Mouse (Mus musculus): Measurements from ENCODE around the gene Txndc5. TPM values are rescaled to one million over a fixed set of nuclear protein-coding genes. Genes with fewer than 3 reads are reported as not detected.

Gene Txndc5
- polyA plus RNA-seq, 1 experiment from 2014 or later, result 52.4 TPM

DNA sequence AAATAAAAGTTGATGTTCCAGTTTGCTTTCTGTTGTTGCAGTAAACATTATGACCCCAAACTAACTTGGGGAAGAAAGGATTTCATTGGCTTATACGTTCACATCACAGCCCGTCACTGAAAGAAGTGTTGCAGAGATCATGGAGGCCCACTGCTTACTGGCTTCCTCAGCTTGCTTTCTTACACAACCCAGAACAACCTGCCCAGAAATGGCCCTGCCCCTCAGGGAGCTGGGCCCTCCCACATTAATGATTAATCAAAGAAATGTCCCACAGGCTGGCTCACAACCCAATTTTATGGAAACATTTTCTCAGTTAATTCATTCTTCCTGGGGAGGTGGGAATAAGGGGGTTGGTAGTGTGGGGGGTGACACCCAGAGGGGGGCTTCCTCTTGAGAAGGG is 13.2 kb downstream of the Txndc5 start:
- 97% methylated on average over 2 of the region's 2 CpGs for WGBS (ENCODE audit: missing documents)
- Histone ChIP-seq H3K79me2 (ENCODE audit: inconsistent target) (peaks cover 13% of the 10 kb centered on the region; the same call in 1 of the 2 replicates), H3K36me3 (ENCODE audit: inconsistent target) (peaks cover 52% of the 10 kb centered on the region), H3K4me3 (ENCODE audit: inconsistent target) (no peak overlapping the region), H3K27ac (no peak overlapping the region)

DNA sequence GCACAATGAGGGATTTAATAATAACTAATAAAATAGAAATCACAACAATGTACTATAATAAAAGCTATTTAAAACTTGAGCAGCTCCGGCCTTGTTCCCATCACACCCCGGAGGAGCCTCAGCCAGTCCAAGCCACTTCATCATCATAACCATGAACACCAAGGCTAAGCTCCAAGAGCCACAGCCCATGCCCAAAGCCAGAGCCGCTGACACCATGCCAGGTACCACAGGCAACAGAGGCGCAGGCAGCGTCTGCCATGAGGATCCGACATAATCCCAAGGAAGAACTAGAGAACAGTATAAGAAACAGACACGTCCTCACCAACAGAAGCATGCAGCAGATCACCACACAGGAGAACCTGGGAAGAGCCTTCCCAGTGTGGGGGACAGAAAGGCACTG is 14.7 kb downstream of the Txndc5 start:
- H3K36me3 ChIP-seq (ENCODE audit: inconsistent target), result peaks cover 62% of the 10 kb centered on the region
- H3K79me2 ChIP-seq (ENCODE audit: inconsistent target), result peaks cover 11% of the 10 kb centered on the region; the same call in 1 of the 2 replicates
- no peak overlapping the region for H3K27ac ChIP-seq
- WGBS (ENCODE audit: missing documents), result 97% methylated on average over 7 of the region's 7 CpGs
- no peak overlapping the region for H3K4me3 ChIP-seq (ENCODE audit: inconsistent target)

DNA sequence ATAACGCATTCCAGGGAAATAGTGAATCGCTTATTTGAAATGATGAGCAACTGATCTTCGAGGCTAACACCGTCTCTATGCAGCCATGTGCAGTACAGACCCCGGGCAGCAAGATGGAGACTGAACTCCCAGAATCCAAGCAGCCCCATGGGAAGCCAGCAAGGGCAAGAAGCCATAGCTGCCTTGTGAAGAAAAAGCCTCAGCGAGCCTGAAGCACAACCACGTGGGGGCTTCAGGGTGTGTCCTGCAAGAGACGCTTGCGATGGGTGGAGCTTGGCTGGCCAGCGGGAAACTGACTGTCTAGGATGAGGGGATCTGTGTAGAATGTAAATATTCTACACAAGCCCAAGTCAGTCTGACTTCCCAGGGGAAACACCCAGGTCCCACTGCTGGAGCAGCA is 16.6 kb downstream of the Txndc5 start:
- Histone ChIP-seq H3K4me3 (ENCODE audit: inconsistent target) (no peak overlapping the region), H3K27ac (no peak overlapping the region), H3K36me3 (ENCODE audit: inconsistent target) (peaks cover 62% of the 10 kb centered on the region), H3K79me2 (ENCODE audit: inconsistent target) (peaks cover 11% of the 10 kb centered on the region; the same call in 1 of the 2 replicates)
- 94% methylated on average over 10 of the region's 10 CpGs for WGBS (ENCODE audit: missing documents)

DNA sequence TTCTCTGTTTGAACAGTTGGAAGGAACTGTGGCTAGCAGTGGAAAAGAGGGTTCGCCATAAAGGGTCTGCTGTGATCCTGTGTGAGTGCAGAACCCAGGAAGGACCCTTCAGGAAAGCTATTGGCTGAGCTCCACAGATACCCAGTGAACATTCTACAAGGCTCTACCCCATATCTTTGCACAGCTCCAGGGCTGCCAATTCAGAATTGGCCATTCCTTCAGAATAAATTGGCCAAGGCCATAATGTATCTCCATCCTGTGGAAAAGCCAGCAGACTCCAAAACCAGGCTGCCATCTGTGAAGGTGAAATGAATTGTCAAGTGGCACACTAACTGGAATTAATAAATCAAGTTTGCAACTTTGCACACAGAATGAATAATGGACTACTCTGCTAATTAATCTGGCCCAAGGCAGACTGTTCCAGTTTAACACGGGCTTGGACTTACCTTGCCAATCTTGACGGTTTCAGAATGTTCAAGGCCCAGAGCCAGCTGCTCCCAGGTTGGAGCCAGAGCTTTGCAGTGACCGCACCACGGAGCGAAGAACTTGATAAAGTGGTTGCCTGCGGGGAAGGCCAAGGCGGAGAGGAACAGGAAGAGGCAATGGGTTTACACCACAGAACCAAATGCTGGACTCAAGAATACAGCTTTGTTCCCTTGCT is 18.8 kb downstream of the Txndc5 start:
- 92% methylated on average over 8 of the region's 8 CpGs for WGBS (ENCODE audit: missing documents)
- Histone ChIP-seq H3K27ac (no peak overlapping the region), H3K36me3 (ENCODE audit: inconsistent target) (peaks cover 64% of the 10 kb centered on the region; the same call in 1 of the 2 replicates), H3K4me3 (ENCODE audit: inconsistent target) (no peak overlapping the region), H3K79me2 (ENCODE audit: inconsistent target) (peaks cover 9% of the 10 kb centered on the region; the same call in 1 of the 2 replicates)

DNA sequence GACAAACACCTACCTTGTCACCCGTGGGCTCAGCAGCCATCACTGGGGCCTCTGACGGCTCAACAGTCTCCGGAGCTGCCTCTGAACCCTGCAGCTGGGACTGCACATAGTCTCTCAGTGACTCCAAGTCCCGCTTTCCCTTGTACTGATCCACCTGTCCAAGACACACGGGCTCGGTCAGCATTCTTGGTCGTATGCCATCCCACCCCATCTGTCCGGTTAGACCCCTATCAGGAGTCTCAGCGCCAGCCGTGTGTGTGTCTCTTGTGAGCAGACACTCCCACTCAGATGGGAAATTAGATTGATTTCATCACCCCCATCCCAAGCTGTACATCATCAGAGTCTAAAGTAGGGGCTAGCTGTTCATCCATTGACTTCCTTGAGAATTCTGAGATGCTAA is 21.7 kb downstream of the Txndc5 start:
- WGBS (ENCODE audit: missing documents), result 98% methylated on average over 10 of the region's 10 CpGs
- Histone ChIP-seq H3K27ac (no peak overlapping the region), H3K79me2 (ENCODE audit: inconsistent target) (no peaks in the 10 kb centered on the region), H3K4me3 (ENCODE audit: inconsistent target) (no peak overlapping the region), H3K36me3 (ENCODE audit: inconsistent target) (peaks cover 69% of the 10 kb centered on the region; the same call in 1 of the 2 replicates)

- 88% methylated on average over 8 of the region's 8 CpGs for WGBS (ENCODE audit: missing documents)
- H3K27ac ChIP-seq, result no peak overlapping the region
- H3K36me3 ChIP-seq (ENCODE audit: inconsistent target), result peaks cover 76% of the 10 kb centered on the region
- no peak overlapping the region for H3K4me3 ChIP-seq (ENCODE audit: inconsistent target)
- H3K79me2 ChIP-seq (ENCODE audit: inconsistent target), result no peaks in the 10 kb centered on the region
These were observed 22.3 kb downstream of the Txndc5 start for GRCm38 (mm10) chr13:38506320-38506719.

DNA sequence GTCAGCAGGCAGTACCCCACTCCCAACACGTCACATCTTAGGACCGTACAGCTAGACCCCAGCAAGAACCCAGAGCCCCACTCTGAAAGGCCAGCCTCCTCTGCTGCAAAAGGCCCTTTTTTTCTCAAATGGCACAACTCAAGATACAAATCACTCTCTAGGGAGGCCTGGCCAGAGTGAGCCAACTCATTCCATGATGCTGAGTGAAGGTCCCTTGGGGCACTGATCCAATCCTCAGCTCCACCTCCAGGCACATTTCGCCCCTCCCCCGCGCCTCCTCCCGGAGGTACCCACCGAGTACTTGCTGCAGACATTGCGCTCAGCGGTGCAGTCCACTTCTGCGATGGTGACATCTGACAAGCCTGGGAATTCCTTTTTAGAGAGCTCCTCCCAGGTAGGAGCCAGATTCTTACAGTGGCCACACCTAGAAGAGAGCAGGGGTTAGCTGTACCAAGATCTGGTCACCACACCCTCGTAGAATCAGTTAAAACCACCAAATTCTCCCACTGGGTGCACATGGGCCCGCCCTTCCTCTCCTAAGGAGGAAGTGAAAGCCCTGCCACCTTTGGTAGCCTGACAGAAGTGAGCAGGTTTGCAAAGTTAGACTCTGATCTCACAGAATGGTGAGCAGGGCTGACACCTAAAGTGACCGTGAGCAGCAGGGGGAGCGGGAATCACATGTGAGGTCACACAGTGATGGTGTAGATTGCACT is 25.3 kb downstream of the Txndc5 start:
- Histone ChIP-seq H3K4me3 (ENCODE audit: inconsistent target) (no peak overlapping the region), H3K27ac (no peak overlapping the region), H3K36me3 (ENCODE audit: inconsistent target) (peaks cover 68% of the 10 kb centered on the region), H3K79me2 (ENCODE audit: inconsistent target) (no peaks in the 10 kb centered on the region)
- 68% methylated on average over 14 of the region's 14 CpGs for WGBS (ENCODE audit: missing documents)

DNA sequence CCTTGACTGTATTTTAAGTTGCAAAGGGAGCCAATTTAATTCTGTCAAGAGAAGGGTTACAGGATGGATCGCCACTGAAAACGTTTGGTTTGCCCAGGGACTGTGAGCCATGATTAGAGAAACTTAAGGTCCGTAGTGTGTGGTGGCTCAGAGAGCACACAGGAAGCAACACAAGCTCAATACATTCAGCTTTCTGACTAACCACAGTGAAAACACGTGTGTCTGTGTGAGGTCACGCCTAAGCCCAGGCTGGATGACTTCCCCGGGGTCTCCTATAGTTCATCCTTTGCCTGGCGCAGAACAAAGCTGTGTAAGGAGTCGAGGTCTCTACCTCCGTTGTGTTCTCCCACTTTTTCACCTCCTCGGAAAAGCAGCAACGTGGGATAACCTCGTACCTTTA is 27.3 kb downstream of the Txndc5 start:
- no peak overlapping the region for H3K27ac ChIP-seq
- no peak overlapping the region for H3K4me3 ChIP-seq (ENCODE audit: inconsistent target)
- H3K36me3 ChIP-seq (ENCODE audit: inconsistent target), result peaks cover 53% of the 10 kb centered on the region
- 91% methylated on average over 12 of the region's 12 CpGs for WGBS (ENCODE audit: missing documents)
- H3K79me2 ChIP-seq (ENCODE audit: inconsistent target), result no peaks in the 10 kb centered on the region

DNA sequence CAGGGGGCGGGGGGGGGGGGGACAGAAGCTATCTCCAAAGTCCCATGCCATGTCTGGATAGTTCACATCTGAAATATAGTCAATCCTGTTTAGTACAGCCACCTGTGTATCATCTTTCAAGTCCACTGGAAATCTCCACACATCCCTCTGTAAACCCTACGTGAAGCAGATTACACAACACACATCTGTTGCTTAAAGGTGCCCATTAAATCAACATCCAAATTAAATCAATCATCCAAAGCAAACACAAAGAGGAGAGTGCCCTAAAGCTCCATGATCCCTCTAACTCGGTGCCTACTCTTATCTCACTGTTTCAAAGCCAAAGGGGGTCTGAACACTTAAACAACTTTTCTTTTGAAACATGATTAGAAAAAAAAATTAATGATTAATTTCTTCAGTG is 31.9 kb downstream of the Txndc5 start:
- Histone ChIP-seq H3K27ac (no peak overlapping the region), H3K79me2 (ENCODE audit: inconsistent target) (no peaks in the 10 kb centered on the region), H3K36me3 (ENCODE audit: inconsistent target) (peaks cover 19% of the 10 kb centered on the region), H3K4me3 (ENCODE audit: inconsistent target) (no peak overlapping the region)
- WGBS (ENCODE audit: missing documents), result 84% methylated on average over 3 of the region's 3 CpGs

- Histone ChIP-seq H3K36me3 (ENCODE audit: inconsistent target) (no peaks in the 10 kb centered on the region), H3K79me2 (ENCODE audit: inconsistent target) (no peaks in the 10 kb centered on the region), H3K27ac (no peak overlapping the region), H3K4me3 (ENCODE audit: inconsistent target) (no peak overlapping the region)
- 88% methylated on average over 6 of the region's 6 CpGs for WGBS (ENCODE audit: missing documents)
These were observed 41.9 kb downstream of the Txndc5 start for GRCm38 (mm10) chr13:38486767-38487166.

- Histone ChIP-seq H3K79me2 (ENCODE audit: inconsistent target) (no peaks in the 10 kb centered on the region), H3K4me3 (ENCODE audit: inconsistent target) (no peak overlapping the region), H3K27ac (no peak overlapping the region), H3K36me3 (ENCODE audit: inconsistent target) (no peaks in the 10 kb centered on the region)
- WGBS (ENCODE audit: missing documents), result 85% methylated on average over 5 of the region's 5 CpGs
These were observed 43.9 kb downstream of the Txndc5 start for GRCm38 (mm10) chr13:38484701-38485100.

DNA sequence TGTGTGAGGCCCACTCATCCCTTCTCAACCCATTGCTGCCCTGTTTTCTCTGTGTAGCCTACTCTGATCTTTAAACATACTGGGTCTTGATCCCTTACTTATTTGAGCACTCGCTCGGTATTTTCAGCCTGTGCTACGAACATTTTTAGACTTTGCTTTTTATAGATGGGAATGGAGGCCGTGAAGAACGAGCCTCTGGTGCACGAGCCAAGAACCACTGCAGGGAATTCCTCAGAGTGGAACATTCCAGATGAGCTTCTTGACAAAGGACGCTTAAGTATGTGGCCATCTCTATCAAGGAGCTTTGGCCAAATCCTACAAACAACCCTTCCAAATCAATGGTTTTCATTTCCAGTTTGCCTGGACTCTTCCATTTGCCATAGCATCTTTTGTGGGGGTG is 47.6 kb downstream of the Txndc5 start:
- WGBS (ENCODE audit: missing documents), result 88% methylated on average over 7 of the region's 7 CpGs
- H3K79me2 ChIP-seq (ENCODE audit: inconsistent target), result no peaks in the 10 kb centered on the region
- H3K4me3 ChIP-seq (ENCODE audit: inconsistent target), result no peak overlapping the region
- no peaks in the 10 kb centered on the region for H3K36me3 ChIP-seq (ENCODE audit: inconsistent target)
- no peak overlapping the region for H3K27ac ChIP-seq

DNA sequence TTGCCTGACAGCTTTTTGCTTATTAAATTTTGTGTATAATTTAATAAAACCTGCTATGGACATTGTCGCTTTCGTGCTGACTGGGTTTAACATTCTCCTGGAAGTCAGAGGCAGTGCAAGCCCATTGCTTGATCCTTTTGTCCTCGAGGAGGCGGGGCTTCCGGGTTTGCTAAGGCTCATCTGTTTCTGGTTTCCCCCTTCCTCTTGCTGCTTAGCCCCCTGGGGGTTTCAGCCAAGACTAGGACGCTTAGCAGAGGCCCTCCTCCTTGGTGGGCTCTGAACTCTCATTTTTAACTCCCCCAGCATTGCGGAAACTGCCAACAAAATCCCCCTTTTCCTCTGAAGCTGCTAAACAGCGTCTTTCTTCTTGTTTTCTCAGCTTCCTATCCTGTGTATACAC is 51.7 kb downstream of the Txndc5 start:
- 62% methylated on average over 8 of the region's 8 CpGs for WGBS (ENCODE audit: missing documents)
- Histone ChIP-seq H3K27ac (no peak overlapping the region), H3K36me3 (ENCODE audit: inconsistent target) (no peaks in the 10 kb centered on the region), H3K4me3 (ENCODE audit: inconsistent target) (no peak overlapping the region), H3K79me2 (ENCODE audit: inconsistent target) (no peaks in the 10 kb centered on the region)

DNA sequence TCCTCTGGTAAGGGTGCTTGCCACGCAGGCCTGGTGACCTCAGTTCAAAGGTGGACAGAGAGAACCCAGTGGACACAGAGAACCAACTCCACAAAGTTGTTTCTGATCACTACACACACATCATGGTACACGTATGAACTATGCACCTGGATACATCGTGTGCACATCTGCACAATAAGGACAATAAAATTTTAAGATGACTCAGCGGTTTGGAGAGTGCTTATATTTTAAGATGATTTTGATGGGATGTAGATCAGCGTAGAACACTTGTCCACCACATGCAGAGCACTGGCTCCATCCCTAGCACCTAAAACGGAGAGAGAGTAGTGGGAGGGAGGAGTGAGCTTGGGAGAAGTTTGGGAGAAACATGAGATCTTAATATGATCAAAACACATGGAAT is 55.1 kb downstream of the Txndc5 start:
- Histone ChIP-seq H3K27ac (no peak overlapping the region), H3K4me3 (ENCODE audit: inconsistent target) (no peak overlapping the region), H3K36me3 (ENCODE audit: inconsistent target) (no peaks in the 10 kb centered on the region), H3K79me2 (ENCODE audit: inconsistent target) (no peaks in the 10 kb centered on the region)
- WGBS (ENCODE audit: missing documents), result 88% methylated on average over 6 of the region's 6 CpGs

GRCm38 (mm10) chr13:38472636-38473035 is 56.0 kb downstream of the Txndc5 start:
- Histone ChIP-seq H3K36me3 (ENCODE audit: inconsistent target) (no peaks in the 10 kb centered on the region), H3K4me3 (ENCODE audit: inconsistent target) (no peak overlapping the region), H3K27ac (no peak overlapping the region), H3K79me2 (ENCODE audit: inconsistent target) (no peaks in the 10 kb centered on the region)
- WGBS (ENCODE audit: missing documents), result 98% methylated on average over 4 of the region's 4 CpGs

Measured in macrophage (primary cell).